Mouse (Mus musculus): ENCODE measurements around the gene Trp53i13.

The Trp53i13 gene

DNA sequence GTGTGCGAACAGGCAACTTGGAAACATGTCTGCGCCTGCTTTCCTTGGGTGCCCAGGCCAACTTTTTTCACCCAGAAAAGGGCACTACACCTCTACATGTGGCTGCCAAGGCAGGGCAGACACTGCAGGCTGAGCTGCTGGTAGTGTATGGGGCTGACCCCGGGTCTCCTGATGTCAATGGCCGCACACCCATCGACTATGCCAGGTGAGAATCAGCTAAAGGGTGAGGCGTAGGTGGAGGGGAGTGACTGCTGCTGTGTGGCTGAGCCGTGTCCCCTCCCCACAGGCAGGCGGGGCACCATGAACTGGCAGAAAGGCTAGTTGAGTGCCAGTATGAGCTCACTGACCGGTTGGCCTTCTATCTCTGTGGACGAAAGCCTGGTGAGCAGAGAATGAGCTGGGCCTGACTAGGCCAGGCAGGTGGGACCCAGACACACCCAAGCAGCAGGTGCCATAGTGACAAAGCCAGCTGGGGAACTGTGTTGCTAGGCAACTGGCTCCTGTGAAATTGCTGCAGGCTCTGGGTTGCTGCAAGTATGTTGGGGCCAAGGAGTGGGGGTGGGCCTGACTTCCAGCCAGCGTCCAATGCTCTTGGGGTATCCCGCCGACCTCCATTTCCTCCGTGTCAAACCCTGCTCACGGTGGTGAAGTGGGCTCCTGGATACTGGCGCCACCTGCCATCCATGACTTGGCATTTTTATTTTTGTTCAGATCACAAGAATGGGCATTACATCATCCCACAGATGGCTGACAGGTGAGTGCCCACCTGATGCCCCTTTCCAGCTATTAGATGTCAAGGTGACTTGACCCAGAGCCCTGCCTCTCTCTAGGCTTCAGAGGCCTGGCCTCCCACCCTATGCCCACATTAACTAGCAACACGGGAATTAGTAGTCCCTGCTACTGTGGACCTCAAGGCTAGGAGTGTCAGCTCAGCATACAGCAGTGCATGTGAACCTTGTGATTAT lies 15.1 kb downstream of the Trp53i13 start:
- Histone ChIP-seq H3K27me3 (ENCODE audit: control insufficient read depth, insufficient read depth, low read length, poor library complexity, severe bottlenecking) (no peaks in the 10 kb centered on the region), H3K36me3 (ENCODE audit: control insufficient read depth, insufficient read depth, low read length, poor library complexity, severe bottlenecking) (peaks cover 2% of the 10 kb centered on the region)
- no peak for DNase-seq (ENCODE audit: low read depth, low spot score)

DNA sequence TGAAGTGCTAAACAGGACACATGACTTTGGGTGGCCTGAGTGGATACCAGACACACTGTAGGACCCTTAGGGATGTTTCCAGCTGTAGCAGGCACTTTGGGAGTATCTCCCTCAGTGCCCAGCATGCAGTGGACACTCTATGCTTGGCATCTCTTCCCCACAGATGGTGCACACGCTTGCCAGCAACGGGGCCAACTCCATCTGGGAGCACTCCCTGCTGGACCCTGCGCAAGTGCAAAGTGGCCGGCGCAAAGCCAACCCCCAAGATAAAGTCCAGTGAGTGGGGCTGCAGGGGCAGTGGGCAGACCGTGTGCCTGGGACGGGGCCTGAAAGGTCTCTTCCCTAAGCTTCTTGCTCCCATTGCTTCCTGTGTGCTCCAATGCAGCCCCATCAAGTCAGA lies 16.4 kb downstream of the Trp53i13 start:
- no peaks in the 10 kb centered on the region; the same call in 1 of the 2 replicates for H3K36me3 ChIP-seq (ENCODE audit: control insufficient read depth, insufficient read depth, low read length, poor library complexity, severe bottlenecking)
- H3K27me3 ChIP-seq (ENCODE audit: control insufficient read depth, insufficient read depth, low read length, poor library complexity, severe bottlenecking) = no peaks in the 10 kb centered on the region
- DNase-seq (ENCODE audit: low read depth, low spot score) = no peak

DNA sequence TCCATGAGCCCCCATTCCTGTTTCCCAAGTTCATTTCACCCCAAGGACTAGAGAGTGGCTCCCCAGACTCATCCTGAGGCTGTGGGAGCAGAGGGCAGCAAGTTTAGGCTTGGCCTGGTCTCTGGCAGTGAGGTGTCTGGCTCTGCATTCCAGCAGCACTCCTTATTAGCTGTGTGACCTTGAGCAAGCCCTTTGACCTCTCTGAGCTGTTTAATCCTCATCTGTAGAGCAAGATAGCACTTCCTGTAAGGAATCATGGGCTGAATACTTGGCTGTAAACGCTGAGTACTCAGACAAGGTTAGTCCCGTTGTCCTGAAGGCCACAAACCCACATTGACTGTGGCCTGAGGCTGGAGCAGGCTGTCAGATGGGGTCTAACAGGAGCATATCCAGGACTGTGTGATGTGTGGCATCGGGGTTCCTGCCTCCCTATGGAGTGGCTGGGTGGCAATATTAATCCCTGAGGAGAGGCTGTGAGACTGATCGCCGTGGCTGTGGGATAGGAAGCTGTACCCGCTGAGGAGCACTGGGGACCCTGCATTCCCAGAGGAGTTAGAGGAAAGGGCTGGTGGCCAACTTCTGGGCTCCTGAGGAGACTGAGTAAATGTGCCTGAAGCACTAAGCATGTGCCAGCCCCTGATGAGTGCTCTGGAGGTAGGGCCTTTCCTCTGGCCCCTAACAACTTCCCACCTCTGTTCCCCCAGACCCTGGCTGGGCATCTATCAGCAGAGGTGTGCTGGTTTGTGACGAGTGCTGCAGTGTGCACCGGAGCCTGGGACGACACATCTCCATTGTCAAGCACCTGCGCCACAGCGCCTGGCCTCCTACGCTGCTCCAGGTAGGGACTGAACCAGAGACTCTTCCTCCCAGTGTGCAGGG lies 17.3 kb downstream of the Trp53i13 start:
- DNase-seq (ENCODE audit: low read depth, low spot score) = no peak
- no peaks in the 10 kb centered on the region; the same call in 1 of the 2 replicates for H3K36me3 ChIP-seq (ENCODE audit: control insufficient read depth, insufficient read depth, low read length, poor library complexity, severe bottlenecking)
- H3K27me3 ChIP-seq (ENCODE audit: control insufficient read depth, insufficient read depth, low read length, poor library complexity, severe bottlenecking) = no peaks in the 10 kb centered on the region

DNA sequence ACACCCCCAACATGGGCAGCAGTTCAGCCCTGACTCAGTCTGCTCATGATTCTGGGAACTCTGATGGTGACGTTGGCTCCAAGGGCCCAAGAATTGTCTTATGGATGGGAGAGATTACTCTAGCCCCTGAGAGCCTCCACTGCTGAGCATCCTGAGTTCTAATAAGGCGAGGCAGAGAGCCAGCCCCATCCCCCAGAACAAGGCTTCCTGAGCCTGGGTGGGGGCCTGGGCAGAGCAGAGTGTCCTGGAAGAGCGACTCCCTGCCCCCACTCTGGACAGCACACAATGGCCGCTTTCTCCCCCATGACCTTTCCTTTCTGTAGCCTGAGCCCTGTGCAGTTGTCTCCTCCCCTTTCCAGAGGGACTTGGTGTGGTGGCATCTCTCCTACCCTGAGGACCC lies 17.9 kb downstream of the Trp53i13 start:
- H3K36me3 ChIP-seq (ENCODE audit: control insufficient read depth, insufficient read depth, low read length, poor library complexity, severe bottlenecking) = no peaks in the 10 kb centered on the region; the same call in 1 of the 2 replicates
- no peaks in the 10 kb centered on the region for H3K27me3 ChIP-seq (ENCODE audit: control insufficient read depth, insufficient read depth, low read length, poor library complexity, severe bottlenecking)
- DNase-seq (ENCODE audit: low read depth, low spot score) = no peak

DNA sequence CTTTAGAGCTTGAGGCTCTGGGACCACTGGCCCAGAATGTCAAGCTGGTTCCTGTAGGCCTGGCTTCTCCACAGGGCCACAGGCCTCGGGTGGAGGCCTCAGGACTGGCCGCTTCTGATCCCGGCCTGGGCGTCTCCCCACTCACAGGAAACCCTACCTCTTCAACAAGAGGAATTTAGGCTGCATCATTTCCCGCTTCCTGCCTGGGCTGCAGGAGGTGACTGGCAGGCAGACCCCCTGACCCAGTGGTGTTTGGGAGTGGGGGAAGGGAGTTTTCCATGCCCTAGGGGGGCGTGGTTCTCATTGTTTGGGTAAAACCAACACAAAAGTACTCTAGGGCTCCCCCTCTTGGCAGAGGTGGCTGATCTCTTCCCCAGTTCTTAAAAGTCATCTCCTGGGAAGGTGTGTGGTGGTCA lies 18.4 kb downstream of the Trp53i13 start:
- DNase-seq (ENCODE audit: low read depth, low spot score) = peak; percentile 75
- no peaks in the 10 kb centered on the region; the same call in 1 of the 2 replicates for H3K36me3 ChIP-seq (ENCODE audit: control insufficient read depth, insufficient read depth, low read length, poor library complexity, severe bottlenecking)
- no peaks in the 10 kb centered on the region for H3K27me3 ChIP-seq (ENCODE audit: control insufficient read depth, insufficient read depth, low read length, poor library complexity, severe bottlenecking)

DNA sequence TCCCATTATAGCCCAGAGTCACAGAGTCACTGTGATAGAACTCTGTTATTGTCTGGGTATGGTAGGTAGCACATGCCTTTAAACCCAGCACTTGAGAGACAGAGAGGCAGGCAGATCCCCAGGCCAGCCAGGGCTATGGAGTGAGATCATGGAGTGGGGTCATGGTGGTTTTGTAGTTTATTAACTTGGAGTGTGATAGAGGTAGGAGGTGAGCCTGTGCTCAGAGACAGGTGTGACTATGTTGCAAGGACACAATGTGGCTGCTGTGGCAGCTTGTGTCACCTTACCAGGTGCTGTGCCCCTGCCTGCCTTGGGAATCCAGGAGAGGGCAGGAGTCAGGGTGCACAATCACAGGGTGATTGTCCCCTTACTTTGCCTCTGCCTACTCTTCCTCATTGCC lies 20.3 kb downstream of the Trp53i13 start:
- no peak for DNase-seq (ENCODE audit: low read depth, low spot score)
- H3K36me3 ChIP-seq (ENCODE audit: control insufficient read depth, insufficient read depth, low read length, poor library complexity, severe bottlenecking) = no peaks in the 10 kb centered on the region; the same call in 1 of the 2 replicates
- H3K27me3 ChIP-seq (ENCODE audit: control insufficient read depth, insufficient read depth, low read length, poor library complexity, severe bottlenecking) = no peaks in the 10 kb centered on the region

DNA sequence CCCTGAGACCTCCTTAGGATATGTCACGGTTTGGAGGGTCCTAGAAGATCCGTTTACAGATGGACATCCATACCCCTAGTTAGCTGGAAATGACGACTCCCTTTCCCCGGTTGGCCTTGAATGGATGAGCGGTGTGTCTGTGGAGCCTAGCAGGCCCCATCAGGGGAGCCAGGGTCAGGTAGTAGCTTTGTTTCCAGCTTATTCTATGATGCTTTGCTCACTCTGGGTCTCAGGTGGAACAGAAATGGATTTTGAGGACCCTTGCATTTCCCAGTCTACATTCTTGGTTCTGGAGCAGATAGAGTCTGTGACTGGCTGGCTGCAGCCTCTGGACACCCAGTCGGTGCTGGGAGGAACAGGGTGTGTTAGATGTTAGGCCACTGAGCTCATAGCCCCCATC lies 21.0 kb downstream of the Trp53i13 start:
- DNase-seq (ENCODE audit: low read depth, low spot score) = no peak
- no peaks in the 10 kb centered on the region for H3K36me3 ChIP-seq (ENCODE audit: control insufficient read depth, insufficient read depth, low read length, poor library complexity, severe bottlenecking)

DNA sequence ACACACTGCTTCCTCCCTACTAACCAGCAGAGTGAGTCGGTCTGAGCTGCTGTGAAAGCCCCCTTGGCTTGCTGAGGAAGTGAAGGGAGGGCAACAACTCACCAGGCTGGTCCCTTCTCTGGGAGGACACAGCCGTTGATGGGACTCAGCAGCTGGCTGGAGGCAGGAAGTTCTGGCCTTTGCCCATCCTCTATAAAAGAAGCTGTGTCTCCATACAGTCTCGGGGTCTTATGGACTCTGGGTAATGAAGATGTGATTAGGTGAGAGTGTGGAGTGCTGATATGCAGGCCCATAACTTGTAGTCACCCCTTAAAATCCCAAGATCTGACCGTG lies 21.5 kb downstream of the Trp53i13 start:
- no peak for DNase-seq (ENCODE audit: low read depth, low spot score)
- H3K27me3 ChIP-seq (ENCODE audit: control insufficient read depth, insufficient read depth, low read length, poor library complexity, severe bottlenecking) = 0 out of 2 replicates have a peak, but pooled peaks cover 3% of the 10 kb centered on the region
- H3K36me3 ChIP-seq (ENCODE audit: control insufficient read depth, insufficient read depth, low read length, poor library complexity, severe bottlenecking) = no peaks in the 10 kb centered on the region

More for the DNA sequence above, 21.0 kb downstream of the Trp53i13 start:
- 0 out of 2 replicates have a peak, but pooled peaks cover under 1% of the 10 kb centered on the region for H3K27me3 ChIP-seq (ENCODE audit: control insufficient read depth, insufficient read depth, low read length, poor library complexity, severe bottlenecking)

DNA sequence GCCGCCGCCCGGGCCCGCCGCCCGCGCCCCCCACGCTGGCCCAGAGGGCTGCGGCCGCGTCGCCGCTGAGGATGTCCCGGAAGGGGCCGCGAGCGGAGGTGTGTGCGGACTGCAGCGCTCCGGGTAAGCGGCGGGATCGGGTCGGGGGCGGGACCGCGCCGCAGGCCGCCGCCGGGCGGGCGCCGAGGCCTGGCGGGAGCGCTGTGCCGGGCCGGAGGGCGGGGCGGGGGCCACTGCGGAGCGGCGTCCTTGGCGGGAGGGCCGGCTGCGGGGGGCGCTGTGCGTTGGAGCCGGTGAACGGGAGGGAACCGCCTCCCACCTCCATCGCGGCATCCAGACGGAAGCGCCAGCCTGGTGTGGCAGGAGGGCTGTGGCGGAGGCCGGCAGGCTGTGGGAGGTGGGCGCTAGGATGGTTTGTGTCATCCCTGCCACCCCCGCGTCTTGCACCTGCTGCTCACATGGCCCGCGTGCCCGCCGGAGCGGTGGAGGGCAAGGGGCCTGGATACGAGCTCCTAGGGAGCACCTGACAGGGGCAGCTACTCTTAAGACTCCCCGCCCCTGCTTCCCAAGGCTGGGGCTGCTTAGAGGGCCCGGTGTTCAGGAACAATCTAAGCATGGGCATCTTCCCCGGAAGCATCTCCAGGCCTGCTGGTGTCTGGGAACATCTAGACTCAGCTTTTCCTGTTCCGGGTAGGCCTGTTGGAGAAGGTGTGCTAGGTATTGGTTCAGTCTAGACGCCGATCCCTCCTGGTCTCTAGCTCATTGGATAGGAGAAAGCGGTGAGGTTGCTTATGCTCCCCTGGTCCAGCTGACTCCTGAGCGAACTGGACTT lies 22.1 kb downstream of the Trp53i13 start, which contains the start of gene Git1:
Gene Git1, plus strand, starts transcription at position 51 of the 832 bp plus-strand sequence.
- peaks cover 3% of the 10 kb centered on the region; the same call in 1 of the 2 replicates for H3K27me3 ChIP-seq (ENCODE audit: control insufficient read depth, insufficient read depth, low read length, poor library complexity, severe bottlenecking)
- peak; percentile 44 for DNase-seq (ENCODE audit: low read depth, low spot score)
- no peaks in the 10 kb centered on the region for H3K36me3 ChIP-seq (ENCODE audit: control insufficient read depth, insufficient read depth, low read length, poor library complexity, severe bottlenecking)

DNA sequence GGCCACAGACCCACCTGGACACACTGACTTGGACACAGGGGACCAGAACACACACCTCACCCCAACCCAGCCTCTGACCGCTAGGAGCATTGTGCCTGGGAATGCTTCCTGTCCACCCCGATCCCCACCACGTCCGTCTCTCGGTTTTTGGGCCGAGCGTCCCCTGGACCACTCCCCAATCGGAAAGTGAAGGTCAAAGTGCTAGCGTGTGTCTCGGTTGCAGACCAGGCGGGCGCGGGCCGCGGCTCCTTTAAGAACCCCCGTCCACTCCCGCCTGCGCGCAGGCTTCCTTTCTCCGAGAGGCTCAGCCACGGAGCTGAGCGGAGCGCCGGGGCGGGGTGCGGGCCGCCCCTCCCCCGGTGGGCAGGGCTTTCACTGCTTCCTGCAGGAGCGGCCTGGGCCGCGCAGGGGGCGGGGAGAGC lies 22.9 kb downstream of the Trp53i13 start:
- peak; percentile 92 for DNase-seq (ENCODE audit: low read depth, low spot score)
- H3K36me3 ChIP-seq (ENCODE audit: control insufficient read depth, insufficient read depth, low read length, poor library complexity, severe bottlenecking) = no peaks in the 10 kb centered on the region
- H3K27me3 ChIP-seq (ENCODE audit: control insufficient read depth, insufficient read depth, low read length, poor library complexity, severe bottlenecking) = peaks cover 3% of the 10 kb centered on the region; the same call in 1 of the 2 replicates

DNA sequence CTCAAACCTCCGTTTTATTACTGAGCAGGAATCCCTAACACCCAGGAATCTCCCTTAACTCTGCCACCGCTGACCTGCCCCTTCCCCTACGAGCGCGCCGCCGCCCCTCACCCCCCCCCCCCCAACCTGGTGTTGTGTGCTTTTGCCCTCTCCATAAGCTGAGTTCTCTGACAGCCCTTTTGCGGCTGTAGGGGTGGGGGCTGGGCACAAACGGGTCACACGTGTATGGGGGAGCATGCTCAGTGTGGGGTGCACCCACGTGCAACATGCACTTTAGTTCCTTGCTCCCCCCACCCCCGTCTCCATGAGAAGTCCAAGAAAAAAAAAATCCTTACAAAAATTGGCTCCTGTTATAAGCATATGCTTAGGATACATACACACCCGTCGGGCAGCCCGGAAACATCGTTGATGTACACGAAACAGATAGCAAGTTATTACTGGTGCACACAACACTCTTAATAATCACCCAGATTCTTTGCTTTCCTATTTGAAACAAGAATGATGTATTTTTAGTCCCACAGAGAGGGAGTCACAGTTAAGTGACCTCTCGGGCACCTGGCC lies 23.4 kb downstream of the Trp53i13 start:
- H3K36me3 ChIP-seq (ENCODE audit: control insufficient read depth, insufficient read depth, low read length, poor library complexity, severe bottlenecking) = no peaks in the 10 kb centered on the region
- DNase-seq (ENCODE audit: low read depth, low spot score) = no peak
- peaks cover 3% of the 10 kb centered on the region; the same call in 1 of the 2 replicates for H3K27me3 ChIP-seq (ENCODE audit: control insufficient read depth, insufficient read depth, low read length, poor library complexity, severe bottlenecking)

DNA sequence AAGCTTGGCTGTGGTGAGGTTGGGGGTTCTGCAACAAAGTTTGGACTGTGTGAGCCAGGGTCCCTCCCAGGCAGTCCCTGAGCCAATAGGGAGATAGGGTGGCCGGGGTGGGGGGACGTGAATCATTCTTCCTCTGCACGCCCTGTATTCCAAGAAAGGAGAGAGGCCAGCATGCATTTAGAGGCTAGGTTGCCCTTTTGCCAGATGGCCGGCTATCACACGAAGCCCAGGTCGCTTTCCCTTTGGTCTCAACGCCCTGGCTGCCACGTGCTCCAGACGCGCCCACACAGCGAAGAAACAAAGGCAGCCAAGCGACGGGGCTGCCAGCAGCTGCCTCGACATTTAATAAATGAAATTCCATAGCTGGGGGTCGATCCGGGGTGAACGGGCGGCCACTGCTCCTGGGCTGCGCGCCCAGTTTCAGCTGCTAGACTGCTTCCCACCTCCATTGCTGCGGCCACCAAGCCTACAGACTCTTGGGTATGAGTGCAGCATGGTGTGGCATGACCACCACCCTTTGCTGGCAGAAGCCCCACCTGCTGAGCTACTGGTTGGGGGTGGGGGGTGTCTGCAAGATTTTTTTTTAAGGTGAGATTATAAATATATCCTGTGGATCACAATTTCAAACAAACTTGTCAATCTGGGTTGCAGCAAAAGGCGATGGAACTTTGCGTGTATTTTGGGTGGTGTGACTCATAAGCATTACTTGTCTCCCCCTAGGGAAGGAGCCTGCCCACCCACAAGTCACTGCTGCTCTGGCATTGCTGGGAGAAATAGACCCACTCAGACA lies 24.1 kb downstream of the Trp53i13 start:
- no peak for DNase-seq (ENCODE audit: low read depth, low spot score)
- peaks cover 3% of the 10 kb centered on the region; the same call in 1 of the 2 replicates for H3K27me3 ChIP-seq (ENCODE audit: control insufficient read depth, insufficient read depth, low read length, poor library complexity, severe bottlenecking)
- no peaks in the 10 kb centered on the region for H3K36me3 ChIP-seq (ENCODE audit: control insufficient read depth, insufficient read depth, low read length, poor library complexity, severe bottlenecking)

DNA sequence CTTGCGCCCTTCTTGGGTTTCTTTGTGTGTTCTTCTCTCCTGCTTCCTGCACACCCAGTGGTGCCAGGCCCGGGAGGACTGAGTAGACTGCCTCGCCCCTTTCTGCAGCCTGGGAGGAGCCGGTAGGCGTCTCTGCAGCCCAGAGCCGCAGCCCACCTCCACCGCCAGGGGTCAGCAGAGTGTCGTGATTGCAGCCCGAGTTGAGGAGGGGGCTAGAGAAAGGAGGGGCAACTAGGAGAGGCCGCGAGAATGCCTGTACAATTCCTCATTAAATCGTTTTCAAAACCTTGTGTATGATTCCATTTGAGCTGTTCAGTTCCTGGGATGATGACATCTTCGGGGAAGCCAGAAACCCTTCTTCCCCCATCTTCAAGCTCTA lies 24.7 kb downstream of the Trp53i13 start:
- Histone ChIP-seq H3K27me3 (ENCODE audit: control insufficient read depth, insufficient read depth, low read length, poor library complexity, severe bottlenecking) (peaks cover 3% of the 10 kb centered on the region; the same call in 1 of the 2 replicates), H3K36me3 (ENCODE audit: control insufficient read depth, insufficient read depth, low read length, poor library complexity, severe bottlenecking) (no peaks in the 10 kb centered on the region)
- peak; percentile 86 for DNase-seq (ENCODE audit: low read depth, low spot score)
